Mouse (Mus musculus): ENCODE data around the gene Abo. TPM values are rescaled to one million over a fixed set of nuclear protein-coding genes. Genes with fewer than 3 reads are reported as not detected.

Gene Abo
- 9.1 TPM for polyA plus RNA-seq (2014; fragmentation: Illumina TruSeq; extraction: RNeasy Lipid Tissue Mini Kit (QIAGEN cat#74804); ENCODE audit: low read depth, low replicate concordance)

DNA sequence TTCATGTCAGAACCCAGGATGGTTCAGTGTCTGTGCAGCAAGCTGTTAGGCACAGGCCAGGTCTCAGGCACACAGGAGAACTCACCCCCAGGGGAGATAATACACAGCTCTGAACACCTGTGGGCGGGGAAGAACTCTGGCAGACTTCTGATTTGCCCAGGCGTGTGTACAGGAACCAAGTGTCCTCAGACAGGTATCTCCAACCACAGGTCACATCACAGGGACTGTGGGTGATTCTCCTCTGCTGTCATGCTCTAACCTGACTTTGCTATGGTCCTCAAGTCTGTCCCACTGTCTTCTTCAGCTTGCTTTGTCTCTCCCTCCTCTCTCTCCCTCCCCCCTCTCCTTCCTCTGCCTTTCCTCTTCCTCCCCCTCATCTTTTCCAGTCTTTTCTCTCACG is at the start of gene Abo:
Gene Abo (minus strand): TSS at position 101 of the 400 bp plus-strand sequence.

DNA sequence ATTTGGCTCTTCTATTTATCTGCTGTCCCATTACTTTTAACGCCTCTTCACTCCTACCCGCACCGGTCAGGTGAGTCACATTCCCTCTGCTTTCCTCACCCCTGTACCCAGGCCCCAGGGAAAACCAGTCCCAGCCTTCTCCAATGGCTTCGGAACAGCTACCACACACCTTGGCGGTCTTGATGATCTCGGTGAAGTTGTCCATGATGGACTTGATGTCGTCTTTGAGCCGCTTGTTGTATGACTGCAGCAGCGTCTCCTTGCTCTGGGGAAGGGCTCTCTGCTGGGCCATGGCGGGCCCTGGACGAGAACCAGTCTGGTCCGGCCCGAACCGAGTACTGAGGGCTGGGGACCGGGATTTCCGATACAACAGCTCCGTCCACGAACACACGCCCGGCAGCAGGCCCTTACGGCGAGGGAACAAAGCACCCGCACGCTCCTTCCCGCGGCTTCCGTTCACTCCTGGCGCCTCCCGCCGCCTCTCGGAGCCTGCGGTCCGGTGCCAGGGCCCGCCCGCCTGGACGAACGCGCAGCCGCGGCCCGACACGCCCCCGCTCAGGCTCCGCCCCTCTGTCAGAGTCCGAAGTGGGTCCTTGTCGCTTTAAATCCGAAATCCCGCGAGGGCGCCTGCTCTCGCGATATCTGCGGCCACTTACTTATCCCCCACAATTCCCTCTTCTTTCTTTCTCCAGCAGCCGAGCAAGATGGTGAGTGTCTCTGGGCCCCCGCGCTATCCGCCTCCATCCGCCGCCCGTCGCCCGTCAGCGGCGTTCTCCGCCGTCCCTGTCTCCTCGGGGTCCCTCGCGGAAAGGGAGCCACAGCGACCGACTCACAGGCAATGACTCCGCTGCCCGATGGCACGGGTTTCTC is 45.6 kb upstream of the Abo start, which contains the start of the genes Med22 and Rpl7a:
Gene Med22 (minus strand): TSS at position 554 of the 870 bp plus-strand sequence.
Gene Rpl7a (plus strand): TSS at position 641 of the 870 bp plus-strand sequence.

GRCm38 (mm10) chr2:26902467-26903220 is 37.9 kb upstream of the Abo start, which contains the start of gene Surf6:
Surf6 (minus strand) TSS chr2:26902879.

Other genes starting within 250 kb of the Abo start
- gene Fam69b, start 236.5 kb downstream of the Abo start, polyA plus RNA-seq (2014; fragmentation: Illumina TruSeq; extraction: RNeasy Lipid Tissue Mini Kit (QIAGEN cat#74804); ENCODE audit: low read depth, low replicate concordance) = 12.1 TPM
- gene Lcn4, start 193.7 kb downstream of the Abo start, polyA plus RNA-seq (2014; fragmentation: Illumina TruSeq; extraction: RNeasy Lipid Tissue Mini Kit (QIAGEN cat#74804); ENCODE audit: low read depth, low replicate concordance) = not detected
- 18.6 TPM for gene Surf6, start 37.9 kb upstream of the Abo start, polyA plus RNA-seq (2014; fragmentation: Illumina TruSeq; extraction: RNeasy Lipid Tissue Mini Kit (QIAGEN cat#74804); ENCODE audit: low read depth, low replicate concordance)
- 45.9 TPM for gene Med22, start 45.7 kb upstream of the Abo start, polyA plus RNA-seq (2014; fragmentation: Illumina TruSeq; extraction: RNeasy Lipid Tissue Mini Kit (QIAGEN cat#74804); ENCODE audit: low read depth, low replicate concordance)
- 1,138 TPM for gene Rpl7a, start 45.8 kb upstream of the Abo start, polyA plus RNA-seq (2014; fragmentation: Illumina TruSeq; extraction: RNeasy Lipid Tissue Mini Kit (QIAGEN cat#74804); ENCODE audit: low read depth, low replicate concordance)
- 33.0 TPM for gene Surf2, start 51.4 kb upstream of the Abo start, polyA plus RNA-seq (2014; fragmentation: Illumina TruSeq; extraction: RNeasy Lipid Tissue Mini Kit (QIAGEN cat#74804); ENCODE audit: low read depth, low replicate concordance)
- gene Surf1, start 51.6 kb upstream of the Abo start, polyA plus RNA-seq (2014; fragmentation: Illumina TruSeq; extraction: RNeasy Lipid Tissue Mini Kit (QIAGEN cat#74804); ENCODE audit: low read depth, low replicate concordance) = 83.7 TPM
- gene Surf4, start 68.9 kb upstream of the Abo start, polyA plus RNA-seq (2014; fragmentation: Illumina TruSeq; extraction: RNeasy Lipid Tissue Mini Kit (QIAGEN cat#74804); ENCODE audit: low read depth, low replicate concordance) = 188 TPM
- gene Stkld1, start 69.1 kb upstream of the Abo start, polyA plus RNA-seq (2014; fragmentation: Illumina TruSeq; extraction: RNeasy Lipid Tissue Mini Kit (QIAGEN cat#74804); ENCODE audit: low read depth, low replicate concordance) = 3.1 TPM
- 47.0 TPM for gene Rexo4, start 99.4 kb upstream of the Abo start, polyA plus RNA-seq (2014; fragmentation: Illumina TruSeq; extraction: RNeasy Lipid Tissue Mini Kit (QIAGEN cat#74804); ENCODE audit: low read depth, low replicate concordance)
- gene Adamts13, start 108.4 kb upstream of the Abo start, polyA plus RNA-seq (2014; fragmentation: Illumina TruSeq; extraction: RNeasy Lipid Tissue Mini Kit (QIAGEN cat#74804); ENCODE audit: low read depth, low replicate concordance) = not detected
- 54.7 TPM for gene Cacfd1, start 144.9 kb upstream of the Abo start, polyA plus RNA-seq (2014; fragmentation: Illumina TruSeq; extraction: RNeasy Lipid Tissue Mini Kit (QIAGEN cat#74804); ENCODE audit: low read depth, low replicate concordance)
- 0.91 TPM for gene Slc2a6, start 163.0 kb upstream of the Abo start, polyA plus RNA-seq (2014; fragmentation: Illumina TruSeq; extraction: RNeasy Lipid Tissue Mini Kit (QIAGEN cat#74804); ENCODE audit: low read depth, low replicate concordance)
- gene Mymk, start 207.2 kb upstream of the Abo start, polyA plus RNA-seq (2014; fragmentation: Illumina TruSeq; extraction: RNeasy Lipid Tissue Mini Kit (QIAGEN cat#74804); ENCODE audit: low read depth, low replicate concordance) = not detected
- 4.7 TPM for gene Adamtsl2, start 214.4 kb upstream of the Abo start, polyA plus RNA-seq (2014; fragmentation: Illumina TruSeq; extraction: RNeasy Lipid Tissue Mini Kit (QIAGEN cat#74804); ENCODE audit: low read depth, low replicate concordance)

Data from adipose tissue, adult 10 weeks (tissue).